In the genomic region with DNA sequence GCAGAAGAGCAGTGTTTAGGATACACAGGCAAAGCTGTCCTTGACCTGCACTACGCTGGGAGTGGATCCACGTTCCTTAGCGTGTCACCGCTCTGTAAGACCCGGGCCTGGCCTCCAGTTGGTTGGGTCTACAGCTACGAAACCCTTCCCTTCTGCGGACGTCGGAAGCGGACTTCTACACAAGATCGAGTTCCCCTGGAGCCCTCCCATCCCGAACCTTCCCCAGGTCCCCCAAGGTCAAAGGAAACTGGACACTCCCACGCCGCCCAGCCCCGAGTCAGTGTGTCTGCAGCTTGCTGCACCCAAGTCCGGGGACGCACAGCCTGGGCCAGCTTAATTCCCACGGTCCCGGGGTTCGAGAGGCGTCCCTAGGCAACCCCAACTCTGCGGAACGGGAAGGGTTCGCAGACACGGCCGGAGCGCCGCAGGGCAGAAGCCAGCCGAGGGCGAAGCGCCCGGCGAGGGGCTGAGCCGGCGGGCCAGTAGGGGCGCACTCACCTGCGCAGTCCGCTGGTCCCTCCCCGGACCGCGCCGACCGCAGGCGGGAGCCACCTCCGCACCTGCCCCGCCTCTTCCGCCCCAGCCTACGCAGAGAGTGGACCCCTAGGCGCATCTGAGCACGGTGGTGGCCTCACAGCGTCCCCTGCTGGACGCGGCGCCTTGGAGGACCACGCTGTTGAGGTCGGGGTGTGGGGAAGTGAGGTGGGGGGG, we compare ENCODE assay signal across 8 mouse cellular contexts. TPM values are rescaled to one million over a fixed set of nuclear protein-coding genes. Genes with fewer than 3 reads are reported as not detected.
A peak's percentile ranks its signal among the peaks of the same experiment; 100 is the strongest.
DNase-seq lines count a peak whose midpoint lies in the region; ATAC-seq and TF ChIP-seq lines count a peak whose summit lies in the region.

A gene (minus strand): TSS at position 553 of the 711 bp plus-strand sequence.

- no peaks in the 10 kb centered on the region for H3K9me3 ChIP-seq in hindbrain, embryonic 15.5 days

- H3K36me3 ChIP-seq in hindbrain, embryonic 15.5 days = no peaks in the 10 kb centered on the region

- in situ Hi-C loops in Patski (cut with MboI; ENCODE audit: low pct_unique_long_range_greater_than_20kb) = no loop called here

- no peak for DNase-seq in Patski (ENCODE audit: low read depth, low spot score)
- DNase-seq in cerebellum, postnatal 14 days = peak; percentile 98
- DNase-seq in frontal cortex, postnatal 25 days (ENCODE audit: low spot score in 2 of 2) = peak; percentile 93
- peak; percentile 88 for DNase-seq in left cerebral cortex, adult 11 months (ENCODE audit: low spot score)
- peak; percentile 97 to 98 for DNase-seq in lung, postnatal 4 days
- DNase-seq in retina, postnatal 7 days (ENCODE audit: low read depth, low spot score) = peak; percentile 91
- peak; percentile 91 for DNase-seq in urinary bladder, adult 2 months (ENCODE audit: low spot score)

- peak; percentile 100 for TF ChIP-seq CTCF in Patski (IDR thresholded peaks at IDR 0.05)

- H3K4me3 ChIP-seq in hindbrain, embryonic 15.5 days = peak within 1 kb of the TSS; percentile 86

- H3K4me2 ChIP-seq in hindbrain, embryonic 15.5 days = peak within 1 kb of the TSS; percentile 67

- ATAC-seq in Patski = peak; percentile 90
- peak; percentile 99 for ATAC-seq in hindbrain, embryonic 15.5 days (ENCODE audit: low FRiP score, low read depth)

- POLR2A ChIA-PET in Patski (lab: Charles Lee) = interaction anchor here (0.7 to 1.3 kb wide), 3 partner anchors 12 to 99 kb away, joined by 4 to 5 read pairs (median 5); no protein-coding TSS in a partner anchor

- H3K27me3 ChIP-seq in Patski = no peaks in the 10 kb centered on the region
- no peaks in the 10 kb centered on the region for H3K27me3 ChIP-seq in hindbrain, embryonic 15.5 days

- H3K4me1 ChIP-seq in hindbrain, embryonic 15.5 days (replicated peaks) = peaks cover 15% of the 10 kb centered on the region

- WGBS in hindbrain, embryonic 15.5 days = under 1% methylated on average over 51 of the region's 56 CpGs

- CTCF ChIA-PET in Patski (lab: Charles Lee) = interaction anchor here (0.9 to 1.8 kb wide), 6 partner anchors 13 to 60 kb away, joined by 4 to 6 read pairs (median 4); no protein-coding TSS in a partner anchor

- peak within 1 kb of the TSS; percentile 81 for H3K27ac ChIP-seq in hindbrain, embryonic 15.5 days (replicated peaks)

- peak within 1 kb of the TSS; percentile 90 for H3K9ac ChIP-seq in hindbrain, embryonic 15.5 days

RNA-seq across cellular contexts. Expression of the gene that starts here (rescaled TPM):
- 70.0 TPM for polyA plus RNA-seq in Patski (2021)
- 60.3 and 68.1 TPM in 2 replicates for polyA plus RNA-seq in hindbrain, embryonic 15.5 days (2015; fragmentation: Nextera tagmentation; extraction: Ambion mirVana)
- polyA plus RNA-seq in urinary bladder, adult 2 months (2012; rRNA removed) = 21.4 and 27.3 TPM in 2 replicates
